Mouse (Mus musculus): ENCODE results near the gene Zfp691. TPM values are rescaled to one million over a fixed set of nuclear protein-coding genes. Genes with fewer than 3 reads are reported as not detected.

Gene Zfp691
- total RNA-seq, 2 experiments from 2014 or later = 8.1 to 44.4 TPM

GRCm38 (mm10) chr4:119129096-119129495 lies 44.9 kb downstream of the Zfp691 start:
- no peak for ATAC-seq (replicated peaks; ENCODE audit: low FRiP score, low TSS enrichment, poor library complexity, severe bottlenecking)

GRCm38 (mm10) chr4:119128547-119128946 lies 45.4 kb downstream of the Zfp691 start:
- ATAC-seq (replicated peaks; ENCODE audit: low FRiP score, low TSS enrichment, poor library complexity, severe bottlenecking) = no peak

- peak; percentile 47; the same call in 1 of the 2 replicates for ATAC-seq (replicated peaks; ENCODE audit: low FRiP score, low TSS enrichment, poor library complexity, severe bottlenecking)
Measured at GRCm38 (mm10) chr4:119127229-119127628, 46.8 kb downstream of the Zfp691 start.

- no peak for ATAC-seq (replicated peaks; ENCODE audit: low FRiP score, low TSS enrichment, poor library complexity, severe bottlenecking)
Measured at GRCm38 (mm10) chr4:119125577-119126270, 48.3 kb downstream of the Zfp691 start.

- no peak for ATAC-seq (replicated peaks; ENCODE audit: low FRiP score, low TSS enrichment, poor library complexity, severe bottlenecking)
Measured at GRCm38 (mm10) chr4:119124771-119125273, 49.2 kb downstream of the Zfp691 start.

GRCm38 (mm10) chr4:119121249-119121648 lies 52.7 kb downstream of the Zfp691 start:
- ATAC-seq (replicated peaks; ENCODE audit: low FRiP score, low TSS enrichment, poor library complexity, severe bottlenecking) = peak; percentile 75

GRCm38 (mm10) chr4:119120095-119120494 lies 53.9 kb downstream of the Zfp691 start:
- ATAC-seq (replicated peaks; ENCODE audit: low FRiP score, low TSS enrichment, poor library complexity, severe bottlenecking) = no peak

Other genes starting within 250 kb of the Zfp691 start
- gene Olfr1328, start 235.6 kb downstream of the Zfp691 start, total RNA-seq (2014; fragmentation: Nextera tagmentation) = not detected in 2 replicates
- not detected in 2 replicates for gene Olfr1328, start 235.6 kb downstream of the Zfp691 start, total RNA-seq (2017)
- not detected in 2 replicates for gene Lao1, start 212.6 kb downstream of the Zfp691 start, total RNA-seq (2014; fragmentation: Nextera tagmentation)
- not detected in 2 replicates for gene Lao1, start 212.6 kb downstream of the Zfp691 start, total RNA-seq (2017)
- gene Slc2a1, start 65.5 kb downstream of the Zfp691 start, total RNA-seq (2014; fragmentation: Nextera tagmentation) = 0.98 and 2.6 TPM in 2 replicates
- gene Slc2a1, start 65.5 kb downstream of the Zfp691 start, total RNA-seq (2017) = 2.1 and 5.0 TPM in 2 replicates
- 505 and 531 TPM in 2 replicates for gene Ermap, start 15.8 kb upstream of the Zfp691 start, total RNA-seq (2014; fragmentation: Nextera tagmentation)
- 220 and 292 TPM in 2 replicates for gene Ermap, start 15.8 kb upstream of the Zfp691 start, total RNA-seq (2017)
- 107 and 124 TPM in 2 replicates for gene Svbp, start 21.1 kb upstream of the Zfp691 start, total RNA-seq (2014; fragmentation: Nextera tagmentation)
- 47.7 and 52.9 TPM in 2 replicates for gene Svbp, start 21.1 kb upstream of the Zfp691 start, total RNA-seq (2017)
- not detected in 2 replicates for gene Tmem269, start 44.0 kb upstream of the Zfp691 start, total RNA-seq (2014; fragmentation: Nextera tagmentation)
- not detected in 2 replicates for gene Tmem269, start 44.0 kb upstream of the Zfp691 start, total RNA-seq (2017)
- 9.7 and 17.1 TPM in 2 replicates for gene AU022252, start 58.5 kb upstream of the Zfp691 start, total RNA-seq (2014; fragmentation: Nextera tagmentation)
- gene AU022252, start 58.5 kb upstream of the Zfp691 start, total RNA-seq (2017) = 6.2 and 18.2 TPM in 2 replicates
- gene P3h1, start 58.7 kb upstream of the Zfp691 start, total RNA-seq (2014; fragmentation: Nextera tagmentation) = 9.5 and 14.0 TPM in 2 replicates
- gene P3h1, start 58.7 kb upstream of the Zfp691 start, total RNA-seq (2017) = 11.0 and 12.8 TPM in 2 replicates
- not detected in 2 replicates for gene Cldn19, start 81.2 kb upstream of the Zfp691 start, total RNA-seq (2014; fragmentation: Nextera tagmentation)
- not detected in 2 replicates for gene Cldn19, start 81.2 kb upstream of the Zfp691 start, total RNA-seq (2017)
- gene Ybx1, start 120.4 kb upstream of the Zfp691 start, total RNA-seq (2014; fragmentation: Nextera tagmentation) = 1,098 and 1,257 TPM in 2 replicates
- 1,610 and 1,654 TPM in 2 replicates for gene Ybx1, start 120.4 kb upstream of the Zfp691 start, total RNA-seq (2017)
- gene Ppih, start 146.4 kb upstream of the Zfp691 start, total RNA-seq (2014; fragmentation: Nextera tagmentation) = 158 and 164 TPM in 2 replicates
- 164 and 168 TPM in 2 replicates for gene Ppih, start 146.4 kb upstream of the Zfp691 start, total RNA-seq (2017)
- gene Ccdc30, start 241.3 kb upstream of the Zfp691 start, total RNA-seq (2014; fragmentation: Nextera tagmentation) = 0.27 TPM in 1 of 2 replicates, not detected in the other
- gene Ccdc30, start 241.3 kb upstream of the Zfp691 start, total RNA-seq (2017) = 0.50 and 2.9 TPM in 2 replicates
- 6.3 and 13.0 TPM in 2 replicates for gene Ppcs, start 248.2 kb upstream of the Zfp691 start, total RNA-seq (2014; fragmentation: Nextera tagmentation)
- 3.8 and 4.8 TPM in 2 replicates for gene Ppcs, start 248.2 kb upstream of the Zfp691 start, total RNA-seq (2017)
- not detected in 2 replicates for gene Zmynd12, start 248.6 kb upstream of the Zfp691 start, total RNA-seq (2014; fragmentation: Nextera tagmentation)
- gene Zmynd12, start 248.6 kb upstream of the Zfp691 start, total RNA-seq (2017) = not detected in 2 replicates

Measured in megakaryocyte-erythroid progenitor cell, adult 5-6 weeks (primary cell).